Mouse (Mus musculus) liver, adult 2 months (tissue): ENCODE measurements around the gene Llgl1.

Experiments
- CTCF ChIP-seq: fragments of 200-500 bp; IDR thresholded peaks from 2 replicates; pipeline ENCODE4 v1.5.1; 2011; ENCODE audit warnings: low read depth, low read length, control low read depth
- POLR2A ChIP-seq: fragments of 200-500 bp; IDR thresholded peaks from 2 replicates; pipeline ENCODE4 v1.6.1; 2011; ENCODE audit warnings: low read length, control low read depth; ENCODE audit not compliant: insufficient read depth; ENCODE audit errors: extremely low read depth

DNA sequence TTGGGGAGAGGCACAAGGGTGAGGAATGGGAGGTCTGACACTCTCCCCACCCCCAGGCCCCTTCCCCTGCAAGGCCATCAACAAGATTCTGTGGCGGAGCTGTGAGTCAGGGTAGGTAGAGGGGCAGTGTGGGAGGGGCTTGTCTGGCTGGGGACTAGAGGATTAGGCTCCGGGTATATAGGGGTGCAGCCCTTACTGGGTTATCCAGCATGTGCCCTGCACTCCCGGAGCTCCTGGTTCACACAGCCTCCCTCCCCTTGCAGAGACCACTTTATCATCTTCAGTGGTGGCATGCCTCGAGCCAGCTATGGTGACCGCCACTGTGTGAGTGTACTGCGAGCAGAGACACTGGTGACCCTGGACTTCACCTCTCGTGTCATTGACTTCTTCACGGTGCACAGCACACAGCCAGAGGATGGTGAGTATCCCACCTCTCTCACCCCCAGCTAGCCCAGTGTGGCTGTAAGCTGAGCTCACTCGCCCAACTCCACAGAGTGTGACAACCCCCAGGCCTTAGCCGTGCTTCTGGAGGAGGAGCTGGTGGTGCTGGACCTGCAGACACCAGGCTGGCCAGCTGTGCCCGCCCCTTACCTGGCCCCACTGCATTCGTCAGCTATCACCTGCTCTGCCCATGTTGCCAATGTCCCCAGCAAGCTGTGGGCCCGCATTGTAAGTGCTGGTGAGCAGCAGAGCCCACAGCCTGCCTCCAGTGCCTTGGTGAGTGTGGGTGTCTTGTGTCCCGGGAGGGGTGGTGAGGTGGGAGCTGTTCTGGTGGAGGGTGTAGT, 7.4 kb downstream of the Llgl1 start:
- TF ChIP-seq CTCF (no peak), POLR2A (no peak)
